Mouse (Mus musculus): ENCODE measurements at regions not wholly inside any gene's neighbourhood (a gene's known extent, or its start where the extent isn't known, plus 50 kb on each side); places are given as distances from the start of the nearest gene placed in this dataset.

- no peak for DNase-seq (ENCODE audit: low spot score in 2 of 2)
Measured at GRCm38 (mm10) chr3:38046611-38047010, 322.3 kb upstream of the Gm5148 start.

GRCm38 (mm10) chr3:38045989-38046388 lies 321.7 kb upstream of the Gm5148 start:
- DNase-seq (ENCODE audit: low spot score in 2 of 2): no peak

GRCm38 (mm10) chr3:38045523-38045922 lies 321.2 kb upstream of the Gm5148 start:
- DNase-seq (ENCODE audit: low spot score in 2 of 2): no peak

GRCm38 (mm10) chr3:38044338-38044737 lies 320.0 kb upstream of the Gm5148 start:
- DNase-seq (ENCODE audit: low spot score in 2 of 2): no peak

DNA sequence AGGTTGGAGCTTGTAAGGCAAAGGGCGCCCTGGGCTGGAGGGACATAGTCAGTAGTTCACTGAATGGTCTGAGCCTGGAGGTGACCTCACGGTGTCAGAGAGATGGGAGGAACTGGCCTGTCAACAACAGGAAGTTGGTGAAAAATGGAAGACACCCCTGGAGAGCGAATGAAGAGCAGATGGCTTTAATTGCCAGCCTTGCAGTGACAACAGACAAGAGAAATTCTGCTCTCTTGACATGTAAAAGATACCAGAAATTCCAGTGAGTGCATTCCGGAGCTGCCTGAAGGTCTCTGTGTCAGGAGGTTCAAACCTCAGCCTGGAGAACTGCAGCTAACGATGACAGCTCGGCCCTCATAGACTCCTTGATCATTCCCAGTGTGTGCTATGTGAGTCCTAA lies 318.3 kb upstream of the Gm5148 start:
- no peak for DNase-seq (ENCODE audit: low spot score in 2 of 2)

DNA sequence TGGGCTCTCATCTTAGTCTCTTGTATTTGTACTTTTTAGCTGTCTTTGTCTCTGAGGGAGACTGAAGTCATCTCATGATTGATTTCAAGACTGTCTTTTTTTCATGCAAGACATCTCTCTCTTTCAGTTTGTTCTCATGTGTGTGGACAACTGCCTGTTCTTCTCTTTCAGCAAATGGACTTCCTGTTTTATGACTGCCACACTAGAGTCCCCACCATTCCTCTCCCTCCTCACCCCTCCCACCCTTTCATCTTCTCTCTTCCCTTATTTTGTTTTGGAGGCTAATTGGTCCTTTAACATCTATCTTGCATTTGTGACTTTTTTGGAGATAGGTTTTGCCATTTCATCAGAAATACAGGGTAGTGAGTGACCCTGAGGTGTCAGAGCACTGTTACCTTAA lies 311.8 kb upstream of the Gm5148 start:
- DNase-seq (ENCODE audit: low spot score in 2 of 2): no peak

DNA sequence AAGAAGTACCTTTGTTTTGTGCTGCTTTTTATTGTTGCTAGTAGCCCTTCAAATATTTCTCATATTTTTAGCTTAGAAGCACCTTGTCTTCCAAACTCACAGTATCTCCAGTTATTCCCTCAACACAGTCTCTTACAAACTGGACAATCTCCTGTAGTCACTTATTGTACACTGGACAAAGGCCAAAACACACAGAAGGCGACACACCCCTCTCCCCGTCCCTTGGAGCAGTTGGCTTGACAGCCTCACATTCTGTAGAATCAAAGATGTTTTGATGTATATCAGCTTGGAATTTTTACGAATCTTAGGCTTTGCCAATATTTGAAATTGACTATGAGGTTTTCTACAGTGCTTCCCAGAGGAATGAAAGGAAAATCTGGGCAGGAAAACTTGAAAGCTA lies 309.8 kb upstream of the Gm5148 start:
- DNase-seq (ENCODE audit: low spot score in 2 of 2): no peak

- no peak for DNase-seq (ENCODE audit: low spot score in 2 of 2)
Measured at GRCm38 (mm10) chr3:38014768-38015167, 290.5 kb upstream of the Gm5148 start.

DNA sequence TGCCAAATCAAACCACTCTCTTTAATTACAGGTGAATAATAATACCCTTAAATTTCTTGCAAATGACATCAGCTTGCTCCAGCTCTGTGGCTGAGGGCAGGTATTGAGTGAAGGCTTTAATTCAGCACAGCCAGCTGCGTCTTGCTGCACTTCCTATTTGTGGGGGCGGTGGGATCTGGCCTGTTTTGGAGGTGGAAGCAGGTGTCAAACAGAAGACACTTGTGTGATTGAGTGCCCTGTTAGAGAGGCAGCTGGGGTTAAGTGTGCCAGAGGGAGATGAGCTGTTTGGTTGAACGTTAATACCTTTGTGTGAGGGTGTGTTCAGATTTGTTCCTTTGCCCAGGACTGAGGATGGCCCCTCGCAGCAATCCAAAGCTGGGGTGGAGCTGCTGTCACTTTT lies 284.9 kb upstream of the Gm5148 start:
- DNase-seq (ENCODE audit: low spot score in 2 of 2): no peak

GRCm38 (mm10) chr3:38008321-38008720 lies 284.0 kb upstream of the Gm5148 start:
- DNase-seq (ENCODE audit: low spot score in 2 of 2): no peak

GRCm38 (mm10) chr3:38007626-38008025 lies 283.3 kb upstream of the Gm5148 start:
- no peak for DNase-seq (ENCODE audit: low spot score in 2 of 2)

DNA sequence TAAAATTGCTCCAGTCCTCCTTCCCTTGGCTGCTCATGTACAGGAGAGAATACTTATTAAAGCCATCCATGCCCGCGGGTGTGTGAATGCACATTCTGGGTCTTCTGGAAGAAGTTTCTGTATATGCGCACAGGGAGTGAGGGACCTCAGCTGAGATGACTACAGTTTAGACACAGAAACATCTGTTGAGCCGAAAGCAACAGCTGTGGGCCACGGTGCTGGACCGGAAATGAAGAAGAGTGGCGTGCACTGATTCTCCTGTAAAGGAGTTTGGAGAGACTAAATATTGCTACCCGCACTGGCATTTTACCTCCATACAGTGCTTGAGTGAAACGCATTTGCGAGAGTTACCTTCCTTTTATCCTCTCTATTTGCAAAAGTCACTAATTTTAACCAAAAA lies 278.0 kb upstream of the Gm5148 start:
- no peak for DNase-seq (ENCODE audit: low spot score in 2 of 2)

- DNase-seq (ENCODE audit: low spot score in 2 of 2): no peak
Measured at GRCm38 (mm10) chr3:37999779-38000178, 275.5 kb upstream of the Gm5148 start.

GRCm38 (mm10) chr3:37997998-37998397 lies 273.7 kb upstream of the Gm5148 start:
- no peak for DNase-seq (ENCODE audit: low spot score in 2 of 2)

GRCm38 (mm10) chr3:37989992-37990391 lies 265.7 kb upstream of the Gm5148 start:
- DNase-seq (ENCODE audit: low spot score in 2 of 2): no peak

DNA sequence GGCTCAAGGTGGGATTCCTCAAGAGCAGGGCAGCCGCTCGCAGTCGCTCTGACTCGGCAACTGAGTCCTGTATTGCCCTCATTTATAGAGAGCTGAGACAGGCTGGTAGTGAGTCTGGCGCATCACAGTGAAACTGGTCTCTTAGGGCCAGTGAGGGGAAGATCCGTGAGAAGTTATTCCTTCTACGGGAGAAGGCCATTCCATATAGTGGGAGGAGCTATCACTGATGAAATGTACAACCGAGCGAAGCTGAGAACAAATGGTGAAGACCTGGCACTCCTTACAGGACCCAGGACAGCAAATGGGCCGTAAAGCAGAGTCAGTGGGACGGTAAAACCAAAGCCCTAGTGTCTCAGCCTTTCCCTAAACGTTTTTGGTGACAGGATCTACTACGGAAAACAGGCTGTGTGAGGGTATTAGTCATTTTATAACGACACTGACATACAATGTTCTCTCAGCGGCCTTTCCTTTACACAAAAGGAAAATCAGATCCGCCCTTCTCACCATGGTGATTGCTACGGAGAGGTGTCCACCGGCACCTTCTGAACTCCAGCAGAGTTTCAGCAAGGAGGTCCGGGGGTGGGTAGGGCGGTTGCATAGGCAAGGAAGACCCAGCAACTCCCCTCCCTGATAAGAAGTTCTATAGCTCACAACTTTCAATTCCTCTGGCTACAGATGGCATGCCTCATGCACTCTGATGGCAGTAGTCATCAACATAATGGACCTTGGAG lies 263.6 kb upstream of the Gm5148 start:
- no peak for DNase-seq (ENCODE audit: low spot score in 2 of 2)

DNA sequence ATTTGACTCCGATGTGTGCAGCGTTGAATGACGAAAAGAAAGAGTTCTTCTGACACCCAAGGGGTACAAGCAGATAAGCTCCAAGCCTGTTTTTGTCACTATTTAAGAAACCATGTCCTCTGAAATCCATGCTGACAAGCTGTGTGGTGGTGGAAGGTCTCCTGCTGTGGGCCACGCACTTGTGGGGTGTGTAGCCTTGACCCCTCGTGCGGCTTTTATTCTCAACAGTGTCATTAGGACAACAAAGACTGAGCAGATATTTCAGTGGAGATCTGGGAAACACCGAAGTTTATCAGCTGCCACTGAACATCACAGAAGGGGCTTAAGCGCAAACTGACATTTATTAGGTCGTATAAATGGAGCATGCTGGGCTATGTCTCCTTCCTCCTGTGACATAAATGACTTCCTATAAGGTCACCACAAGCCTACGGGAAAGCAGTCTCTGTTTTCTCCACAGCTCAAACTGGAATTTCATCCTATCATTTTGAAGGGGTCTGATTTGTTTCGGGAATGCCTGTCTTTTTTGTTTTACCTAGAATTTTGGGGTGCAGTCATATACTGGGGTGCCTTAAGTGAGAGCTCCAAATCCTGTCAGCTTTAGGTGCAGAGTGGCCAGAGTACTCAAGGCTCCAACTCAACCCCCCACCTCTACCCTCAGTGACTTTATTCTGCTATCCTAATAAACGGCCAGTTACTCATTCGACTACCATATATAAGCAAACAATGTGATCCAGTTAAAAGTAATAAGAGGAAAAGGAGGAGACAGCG lies 262.9 kb upstream of the Gm5148 start:
- no peak for DNase-seq (ENCODE audit: low spot score in 2 of 2)

DNA sequence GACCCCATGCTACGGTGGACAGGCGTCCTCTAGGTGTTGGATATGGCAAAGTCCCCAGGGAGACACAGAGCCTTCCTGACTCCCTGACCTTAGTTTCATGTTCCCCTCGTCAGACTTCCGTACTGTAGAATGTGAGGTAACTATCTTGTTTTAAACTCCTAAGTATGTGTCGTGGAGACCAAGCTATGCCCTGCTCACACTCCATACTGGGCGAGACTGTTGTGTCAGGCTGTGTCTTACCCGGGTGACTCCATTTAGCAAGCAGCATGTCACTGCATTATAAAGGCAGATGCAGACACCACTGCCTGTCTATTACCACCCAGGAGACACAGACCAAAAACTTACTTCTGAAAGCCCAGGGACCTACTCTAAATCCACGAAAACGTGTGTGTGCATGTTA lies 260.4 kb upstream of the Gm5148 start:
- DNase-seq (ENCODE audit: low spot score in 2 of 2): no peak

GRCm38 (mm10) chr3:37981481-37982180 lies 257.3 kb upstream of the Gm5148 start:
- DNase-seq (ENCODE audit: low spot score in 2 of 2): no peak

GRCm38 (mm10) chr3:37979871-37980270 lies 255.6 kb upstream of the Gm5148 start:
- DNase-seq (ENCODE audit: low spot score in 2 of 2): peak in 1 of 2 experiments; percentile 27

DNA sequence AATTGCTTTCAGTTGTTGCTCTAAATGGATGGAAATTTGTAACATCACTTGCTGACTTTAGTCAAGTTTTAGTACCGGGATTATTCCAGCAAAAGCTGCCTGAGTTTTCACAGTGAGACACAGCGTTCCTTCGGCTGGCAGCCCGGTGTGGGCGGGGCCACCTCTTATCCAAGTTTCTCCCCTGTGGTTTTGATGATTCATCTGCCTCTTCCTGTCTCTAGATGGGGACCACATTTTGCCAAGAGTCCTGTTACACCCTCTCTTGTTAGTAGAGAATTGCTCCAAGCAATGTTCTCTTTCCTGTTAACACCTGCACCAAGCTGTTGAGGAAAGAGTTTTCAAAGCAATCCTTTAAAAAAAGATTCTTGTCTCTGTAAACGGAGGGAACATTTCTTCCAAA lies 254.2 kb upstream of the Gm5148 start:
- no peak for DNase-seq (ENCODE audit: low spot score in 2 of 2)

DNA sequence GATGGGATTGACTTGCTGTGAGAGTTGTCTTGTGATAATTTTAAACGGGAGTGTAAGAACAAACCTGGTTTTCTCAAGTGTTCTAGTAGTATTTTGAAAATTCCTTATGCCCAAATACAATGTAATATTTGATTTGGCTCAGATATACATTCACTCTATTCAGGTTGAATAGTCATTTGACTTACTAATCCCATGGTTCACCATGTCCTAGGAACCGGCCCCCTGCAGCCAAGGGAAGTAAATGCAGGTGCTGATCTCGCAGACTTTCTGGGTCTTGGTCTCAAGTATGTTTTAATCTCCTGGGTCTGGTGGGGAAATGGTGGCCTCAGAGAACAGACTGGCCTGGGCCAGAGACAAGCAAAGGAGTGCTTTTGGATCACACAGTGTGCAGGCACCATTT lies 253.2 kb upstream of the Gm5148 start:
- DNase-seq (ENCODE audit: low spot score in 2 of 2): no peak

- no peak for DNase-seq (ENCODE audit: low spot score in 2 of 2)
Measured at GRCm38 (mm10) chr3:37976566-37976965, 252.3 kb upstream of the Gm5148 start.

Data from spleen, postnatal 14 days (tissue).